ENCODE assay signal across 24 mouse cellular contexts in the genomic region with DNA sequence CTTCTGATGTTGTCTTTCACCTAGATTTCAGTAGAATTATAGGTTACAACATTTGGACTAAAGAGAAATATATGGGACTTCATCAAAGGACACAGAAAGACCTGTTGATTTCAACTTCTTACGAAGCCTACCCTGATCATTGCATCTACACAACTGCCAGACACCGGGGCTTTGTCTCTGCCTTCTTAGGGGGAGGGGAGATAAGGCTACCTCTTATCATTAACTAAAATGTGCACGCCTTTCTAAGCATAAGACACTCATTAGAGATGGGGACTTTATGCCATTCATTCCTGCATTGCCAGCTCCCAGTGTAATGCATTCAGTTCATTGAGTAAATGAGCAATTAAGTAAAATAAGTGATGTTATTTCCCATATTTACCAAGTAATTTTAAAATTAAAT.
"Had no signal": no experiment of that assay in that cellular context is flagged by ENCODE, and none has a peak within 500 bp of the region (broad histone marks: within the 10 kb centered on the region; RNA-seq: fewer than 3 reads in every experiment).

No protein-coding gene starts in this region.

- H3K9me3 ChIP-seq: heart, embryonic 10.5 days; heart, embryonic 12.5 days; hindbrain, embryonic 10.5 days; hindbrain, embryonic 12.5 days; intestine, embryonic 15.5 days; limb, embryonic 10.5 days; limb, embryonic 12.5 days had no signal

- H3K27me3 ChIP-seq: heart, embryonic 12.5 days; hindbrain, embryonic 12.5 days; intestine, embryonic 15.5 days; limb, embryonic 12.5 days had no signal

- H3K4me2 ChIP-seq: heart, embryonic 12.5 days; hindbrain, embryonic 12.5 days; hindbrain, embryonic 14.5 days; intestine, embryonic 15.5 days; limb, embryonic 12.5 days had no signal

- H3K4me3 ChIP-seq: gastrocnemius, adult 2 months; heart, embryonic 10.5 days; heart, embryonic 12.5 days; hindbrain, embryonic 10.5 days; hindbrain, embryonic 12.5 days; intestine, embryonic 15.5 days; layer of hippocampus, adult 2 months; left cerebral cortex, adult 2 months; limb, embryonic 10.5 days; limb, embryonic 12.5 days had no signal

- DNase-seq: gastrocnemius, adult 2 months; gastrocnemius, postnatal 10 days; gastrocnemius, postnatal 25 days; heart, adult 18-20 months; heart, postnatal 10 days; heart, postnatal 4 days; kidney, adult 18-20 months; kidney, adult 8-10 months; kidney, postnatal 10 days; kidney, postnatal 25 days; kidney, postnatal 4 days had no signal

- H3K27ac ChIP-seq: gastrocnemius, adult 2 months; heart, embryonic 10.5 days; hindbrain, embryonic 10.5 days; hindbrain, embryonic 12.5 days; hindbrain, embryonic 14.5 days; intestine, embryonic 15.5 days; layer of hippocampus, adult 2 months; left cerebral cortex, adult 2 months; limb, embryonic 10.5 days; limb, embryonic 12.5 days had no signal

- ATAC-seq: hindbrain, embryonic 16.5 days; inflammation-experienced regulatory T-cells, adult 6 months; intestine, embryonic 15.5 days; intestine, postnatal 0 days had no signal

- H3K9ac ChIP-seq: heart, embryonic 12.5 days; hindbrain, embryonic 12.5 days; hindbrain, embryonic 14.5 days; intestine, embryonic 15.5 days; limb, embryonic 12.5 days had no signal

- H3K4me1 ChIP-seq: hindbrain, embryonic 10.5 days; hindbrain, embryonic 12.5 days; intestine, embryonic 15.5 days; limb, embryonic 10.5 days; limb, embryonic 12.5 days had no signal

- H3K36me3 ChIP-seq: hindbrain, embryonic 10.5 days; hindbrain, embryonic 12.5 days; intestine, embryonic 15.5 days; limb, embryonic 10.5 days; limb, embryonic 12.5 days had no signal
